Mouse (Mus musculus) heart, postnatal 0 days (tissue): ENCODE results near the gene Fgf18. TPM values are rescaled to one million over a fixed set of nuclear protein-coding genes. Genes with fewer than 3 reads are reported as not detected.
A peak's percentile ranks its signal among the peaks of the same experiment; 100 is the strongest.

Source experiments
- ATAC-seq: fragments of 200-750 bp; cut with Nextera tagmentation; 2 replicates; pipeline ENCODE4 v1.8.0; 2017; ENCODE audit warnings: low read depth, moderate number of reproducible peaks, moderate library complexity; ENCODE audit not compliant: insufficient read depth
- DNase-seq: peaks from one replicate; pipeline ENCODE4 v3.0.0-alpha.2; 2016; ENCODE audit warnings: low spot score
- H3K27ac ChIP-seq: fragments of 300-500 bp; sonication (generic); 2 replicates; pipeline ENCODE4 v1.5.1; 2014; ENCODE audit warnings: low read depth, mild to moderate bottlenecking
- H3K27me3 ChIP-seq: fragments of 300-500 bp; sonication (generic); 2 replicates; pipeline ENCODE4 v1.6.1; 2014; ENCODE audit warnings: low read length, mixed read lengths; ENCODE audit not compliant: control insufficient read depth, insufficient read depth
- H3K36me3 ChIP-seq: fragments of 300-500 bp; sonication (generic); replicated peaks from 2 replicates; pipeline ENCODE4 v1.6.1; 2014; ENCODE audit warnings: low read length, mixed read lengths; ENCODE audit not compliant: control insufficient read depth, insufficient read depth
- H3K4me1 ChIP-seq: fragments of 300-500 bp; sonication (generic); 2 replicates; pipeline ENCODE4 v1.6.1; 2014; ENCODE audit warnings: antibody characterized with exemption; ENCODE audit not compliant: control insufficient read depth, insufficient read depth
- H3K4me2 ChIP-seq: fragments of 300-500 bp; sonication (generic); 2 replicates; pipeline ENCODE4 v1.6.1; 2014; ENCODE audit warnings: low read depth, mild to moderate bottlenecking, low read length, moderate library complexity
- H3K4me3 ChIP-seq: fragments of 300-500 bp; sonication (generic); 2 replicates; pipeline ENCODE4 v1.5.1; 2014; ENCODE audit warnings: low read depth, low read length
- H3K9ac ChIP-seq: fragments of 300-500 bp; sonication (generic); replicated peaks from 2 replicates; pipeline ENCODE4 v1.6.1; 2014; ENCODE audit warnings: low read depth, low read length, mixed read lengths
- H3K9me3 ChIP-seq: fragments of 300-500 bp; sonication (generic); replicated peaks from 2 replicates; pipeline ENCODE4 v1.6.1; 2016; ENCODE audit warnings: low read length; ENCODE audit not compliant: control insufficient read depth
- CTCF ChIP-seq: IDR thresholded peaks from 2 replicates; pipeline ENCODE4 v1.5.1; 2016; ENCODE audit warnings: antibody characterized with exemption, control low read depth, low read depth
- EP300 ChIP-seq: IDR thresholded peaks from 2 replicates; pipeline ENCODE4 v1.6.1; 2016; ENCODE audit warnings: antibody characterized with exemption, low read depth
- WGBS: fragments of 180-500 bp; shearing (Covaris S2); extraction: QIAGEN DNeasy Blood & Tissue Kit; methylation state at CpG from one replicate; pipeline ENCODE4 v1.1.7; 2014; 5-methylcytosine and 5-hydroxymethylcytosine counted together
- polyA plus RNA-seq: library from polyadenylated mRNA; unstranded; fragments of >200 nt; fragmentation: Nextera tagmentation; extraction: Ambion mirVana; gene quantifications from 2 replicates; pipeline ENCODE4 v1.2.1, GENCODE M21; 2015
- total RNA-seq: library from RNA; depleted of rRNA; stranded (reverse); fragments of >200 nt; gene quantifications from 2 replicates; pipeline ENCODE4 v1.2.3, GENCODE M21; 2014; ENCODE audit warnings: low replicate concordance

Gene Fgf18
- total and polyA plus RNA-seq, 2 experiments from 2014 or later: 10.5 to 10.7 TPM

- no peak for DNase-seq
- Histone ChIP-seq H3K4me3 (no peak overlapping the region), H3K36me3 (peaks cover 34% of the 10 kb centered on the region), H3K4me2 (no peak overlapping the region), H3K4me1 (peaks cover 17% of the 10 kb centered on the region), H3K9ac (no peak overlapping the region), H3K27ac (no peak overlapping the region), H3K9me3 (no peaks in the 10 kb centered on the region), H3K27me3 (no peaks in the 10 kb centered on the region)
- ATAC-seq: no peak
- no peak for TF ChIP-seq CTCF
- TF ChIP-seq EP300: no peak
- 21% methylated on average over 3 of the region's 3 CpGs for WGBS
Measured at GRCm38 (mm10) chr11:33149088-33149436, 1.9 kb upstream of the Fgf18 start.

GRCm38 (mm10) chr11:33148338-33149087 is 1.3 kb upstream of the Fgf18 start:
- Histone ChIP-seq H3K9me3 (no peaks in the 10 kb centered on the region), H3K36me3 (peaks cover 29% of the 10 kb centered on the region), H3K4me2 (peak overlapping the region; percentile 91), H3K27ac (peak overlapping the region; percentile 88), H3K4me1 (peaks cover 23% of the 10 kb centered on the region), H3K27me3 (no peaks in the 10 kb centered on the region), H3K9ac (no peak overlapping the region), H3K4me3 (peak overlapping the region; percentile 72)
- ATAC-seq (peak; percentile 50), DNase-seq (peak; percentile 91)
- WGBS: 6% methylated on average over 23 of the region's 23 CpGs
- TF ChIP-seq CTCF (peak; percentile 85), EP300 (no peak)

- Histone ChIP-seq H3K36me3 (peaks cover 21% of the 10 kb centered on the region), H3K27me3 (no peaks in the 10 kb centered on the region), H3K9me3 (no peaks in the 10 kb centered on the region), H3K4me1 (peaks cover 25% of the 10 kb centered on the region), H3K9ac (peak overlapping the region; percentile 58), H3K4me3 (peak overlapping the region; percentile 72), H3K27ac (peak overlapping the region; percentile 88), H3K4me2 (peak overlapping the region; percentile 91)
- peak; percentile 15 for ATAC-seq
- TF ChIP-seq CTCF (no peak), EP300 (no peak)
- WGBS: under 1% methylated on average over 56 of the region's 85 CpGs
- DNase-seq: peak; percentile 54
Measured at GRCm38 (mm10) chr11:33147572-33148337, 555 bp upstream of the Fgf18 start.

GRCm38 (mm10) chr11:33146651-33147131 is 509 bp downstream of the Fgf18 start:
- H3K9me3 ChIP-seq: no peaks in the 10 kb centered on the region
- peak overlapping the region; percentile 91 for H3K4me2 ChIP-seq
- H3K4me1 ChIP-seq: peaks cover 30% of the 10 kb centered on the region
- H3K27ac ChIP-seq: peak overlapping the region; percentile 88
- peaks cover 16% of the 10 kb centered on the region for H3K36me3 ChIP-seq
- ATAC-seq (peak; percentile 15), DNase-seq (no peak)
- no peaks in the 10 kb centered on the region for H3K27me3 ChIP-seq
- peak overlapping the region; percentile 58 for H3K9ac ChIP-seq
- TF ChIP-seq CTCF (no peak), EP300 (no peak)
- H3K4me3 ChIP-seq: peak overlapping the region; percentile 72
- WGBS: under 1% methylated on average over 30 of the region's 30 CpGs

GRCm38 (mm10) chr11:33146143-33146497 is 1.1 kb downstream of the Fgf18 start:
- peaks cover 32% of the 10 kb centered on the region for H3K4me1 ChIP-seq
- ATAC-seq: peak; percentile 79

More at GRCm38 (mm10) chr11:33146143-33146497, 1.1 kb downstream of the Fgf18 start:
- peak overlapping the region; percentile 91 for H3K4me2 ChIP-seq
- peak overlapping the region; percentile 88 for H3K27ac ChIP-seq
- H3K27me3 ChIP-seq: no peaks in the 10 kb centered on the region
- peak overlapping the region; percentile 72; the same call in 1 of the 2 replicates for H3K4me3 ChIP-seq
- peak; percentile 97 for DNase-seq
- TF ChIP-seq CTCF (no peak), EP300 (no peak; the same call in 1 of the 2 replicates)
- no peak overlapping the region for H3K9ac ChIP-seq
- no peaks in the 10 kb centered on the region for H3K9me3 ChIP-seq
- H3K36me3 ChIP-seq: peaks cover 13% of the 10 kb centered on the region
- WGBS: 4% methylated on average over 9 of the region's 9 CpGs
